ENCODE assay signal across 17 mouse cellular contexts in genomic region chr4:120012891-120013290, GRCm38 (mm10). TPM values are rescaled to one million over a fixed set of nuclear protein-coding genes. Genes with fewer than 3 reads are reported as not detected.
DNase-seq lines count a peak whose midpoint lies in the region.
"Had no signal": no experiment of that assay in that cellular context is flagged by ENCODE, and none has a peak within 500 bp of the region (broad histone marks: within the 10 kb centered on the region; RNA-seq: fewer than 3 reads in every experiment).

No protein-coding gene starts in this region.

- DNase-seq in adrenal gland, adult (ENCODE audit: inconsistent age in 2 of 2, low spot score in 1 of 2), result peak; percentile 69 to 85
- DNase-seq in adrenal gland, postnatal 4 days (ENCODE audit: low spot score in 2 of 2), result no peak
- peak; percentile 47 for DNase-seq in adrenal gland, adult 8-10 months
- peak; percentile 38 for DNase-seq in adrenal gland, postnatal 14 days
- DNase-seq in adrenal gland, postnatal 36 days, result peak; percentile 49 to 51
- no peak for DNase-seq in cerebellum, postnatal 25 days
- DNase-seq in Muller cell, postnatal 12 days (ENCODE audit: inconsistent ontology term), result no peak
- DNase-seq: B cell, adult 2 months; cerebellum, adult 11-12 months; cerebellum, adult 2 months; cerebellum, adult 9-10 months; cerebellum, postnatal 10 days; cerebellum, postnatal 36 days; embryo, embryonic 11 days had no signal

RNA-seq across cellular contexts. Expression of gene AL607142.1, which starts 51.9 kb away (rescaled TPM):
- total RNA-seq in adrenal gland, postnatal 4 days (2021), result not detected
- total RNA-seq in adrenal gland, adult 8-10 months (2022), result not detected
- not detected in 2 replicates for total RNA-seq in adrenal gland, postnatal 14 days (2021)
- not detected for total RNA-seq in adrenal gland, postnatal 36 days (2021)
- total RNA-seq: CH12.LX; common myeloid progenitor, adult 5-6 weeks; G1E had no signal

Comparison
In these comparisons a context has a peak if more than half of its experiments do, and no peak if none do; other contexts are left out.
1. DNase-seq: peak in adrenal gland, adult (2 of 2), adrenal gland, adult 8-10 months (single experiment), adrenal gland, postnatal 14 days (single experiment) and adrenal gland, postnatal 36 days (2 of 2); none in adrenal gland, postnatal 4 days (0 of 2), cerebellum, postnatal 25 days (0 of 2) and Muller cell, postnatal 12 days (single experiment).